Mouse (Mus musculus) lung, postnatal 4 days (tissue): ENCODE data around the gene Capn15.

Experiments
- DNase-seq, 2 experiments: peaks; one replicate each; pipeline ENCODE4 v3.0.0; 2021

The Capn15 gene

DNA sequence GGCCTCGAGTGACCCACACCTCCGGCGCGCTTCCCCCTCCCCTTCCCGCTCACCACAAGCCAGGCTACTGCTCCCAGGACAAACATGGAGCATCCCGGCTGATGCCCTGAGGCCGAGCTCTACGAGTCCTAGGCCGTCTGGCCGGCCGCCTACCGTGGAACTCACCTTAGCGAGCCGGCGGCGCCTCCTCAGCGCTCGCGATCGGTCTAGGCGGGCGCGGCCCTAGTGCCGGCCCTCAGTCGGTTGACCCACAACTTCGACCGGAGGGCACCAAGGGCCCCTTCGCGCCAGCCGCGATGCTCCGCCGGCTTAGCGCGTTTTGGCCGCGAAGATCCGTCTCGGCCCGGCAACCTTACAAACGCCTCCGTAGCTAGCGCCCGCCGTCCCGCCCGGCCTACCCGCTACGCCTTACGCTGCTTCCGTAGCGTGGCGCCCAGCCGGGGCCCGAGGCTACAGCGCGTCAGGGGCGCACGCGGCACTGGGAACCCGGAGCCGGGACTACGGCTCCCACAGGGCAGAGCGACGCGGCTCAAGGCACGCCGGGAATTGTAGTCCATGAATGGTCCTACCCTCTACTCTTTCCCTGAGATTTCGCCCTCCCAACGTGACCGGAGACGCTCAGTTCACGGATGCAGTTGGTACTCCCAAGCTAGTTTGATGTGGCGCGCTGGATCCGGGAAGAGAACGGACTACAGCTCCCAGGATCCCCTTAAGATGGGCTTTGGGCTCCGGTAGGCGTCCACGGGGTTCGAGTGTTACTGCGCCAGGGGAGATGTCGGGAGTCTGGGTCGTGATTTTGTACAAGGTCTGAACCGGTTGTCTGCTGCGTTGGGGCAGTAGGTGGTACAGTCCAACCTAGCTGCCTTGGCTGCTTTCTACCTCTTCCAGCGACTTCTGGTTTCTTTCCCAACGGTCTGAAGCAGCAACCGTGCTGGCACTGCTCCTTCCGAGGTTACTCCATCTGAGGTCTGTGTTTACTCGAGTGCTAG is at the start of gene Capn15:
TSS of gene Capn15 (minus strand) at position 491 of the 989 bp plus-strand sequence.
- peak; percentile 94 to 96 for DNase-seq

DNA sequence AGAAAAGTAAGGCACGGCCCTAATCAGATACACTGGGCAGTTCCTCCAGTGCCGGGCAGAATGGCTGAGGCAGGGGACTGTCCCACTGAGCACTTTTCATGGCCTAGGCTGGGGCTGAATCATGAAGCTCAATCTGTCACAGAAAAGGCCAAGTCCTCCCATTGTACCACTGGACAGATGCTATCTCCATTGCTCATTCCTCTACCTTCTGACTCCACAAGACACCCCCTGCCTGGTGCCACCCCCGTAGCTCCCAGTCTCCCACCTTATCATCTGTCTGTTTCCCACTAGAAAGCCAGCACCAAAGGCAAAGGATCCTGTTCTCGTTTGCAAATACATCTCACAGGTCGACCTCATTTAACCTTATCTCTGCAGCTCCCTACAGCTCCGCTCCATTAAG is 46.4 kb upstream of the Capn15 start:
- no peak for DNase-seq

DNA sequence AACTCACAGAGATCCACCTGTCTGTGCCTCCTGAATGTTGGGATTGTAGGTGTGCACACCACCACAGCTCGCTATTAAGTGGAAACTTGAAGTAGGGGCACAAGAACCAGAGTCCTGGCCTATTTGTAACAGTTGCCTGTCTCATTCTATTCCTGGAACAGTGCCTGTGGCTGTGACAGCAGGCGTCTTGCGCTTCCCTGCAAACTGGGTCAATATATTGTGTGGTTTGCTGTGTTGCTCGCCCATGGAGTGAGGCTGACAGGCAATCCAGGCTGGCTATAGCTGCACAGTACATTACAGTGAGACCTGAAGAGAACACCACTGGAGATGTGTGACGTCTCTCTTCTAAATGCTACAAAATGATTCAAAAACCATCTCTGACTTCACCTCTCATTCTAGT is 46.0 kb upstream of the Capn15 start:
- no peak for DNase-seq

DNA sequence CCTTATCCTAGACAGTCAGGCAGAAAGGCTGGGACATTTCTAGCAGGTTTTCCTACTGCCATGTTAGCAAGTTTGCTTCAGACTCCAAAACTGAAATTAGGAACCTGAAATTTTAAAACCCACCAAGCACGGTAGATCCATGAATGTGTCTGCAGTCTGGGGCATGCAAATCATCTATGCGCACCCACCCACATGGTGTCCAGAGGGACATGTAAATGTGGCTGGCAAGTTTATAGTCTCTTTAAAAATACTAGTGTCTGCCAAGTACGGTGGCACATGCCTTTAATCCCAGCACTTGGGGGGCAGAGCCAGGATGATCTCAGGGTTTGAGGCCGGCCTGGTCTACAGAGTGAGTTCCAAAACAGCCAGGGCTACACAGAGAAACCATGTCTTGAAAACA is 42.7 kb upstream of the Capn15 start:
- no peak for DNase-seq

DNA sequence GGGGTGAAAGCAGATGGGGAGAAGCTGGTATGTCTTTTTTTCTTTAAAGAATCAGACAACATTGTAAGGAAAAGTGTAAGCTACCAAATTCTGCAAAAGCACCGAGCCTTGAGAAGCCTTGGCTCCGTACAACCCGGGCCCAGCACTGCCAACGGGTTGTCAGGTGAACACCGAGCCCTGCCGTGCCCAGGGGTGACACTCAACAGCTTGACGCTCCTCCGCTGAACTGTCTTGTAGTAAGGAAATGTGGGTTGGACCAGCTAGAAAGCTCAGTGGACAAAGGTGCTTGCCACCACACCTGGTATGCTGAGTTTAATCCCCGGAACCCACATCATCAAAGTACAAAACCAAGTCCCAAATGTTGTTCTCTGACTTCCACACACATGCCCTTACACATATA is 39.1 kb upstream of the Capn15 start:
- no peak for DNase-seq

DNA sequence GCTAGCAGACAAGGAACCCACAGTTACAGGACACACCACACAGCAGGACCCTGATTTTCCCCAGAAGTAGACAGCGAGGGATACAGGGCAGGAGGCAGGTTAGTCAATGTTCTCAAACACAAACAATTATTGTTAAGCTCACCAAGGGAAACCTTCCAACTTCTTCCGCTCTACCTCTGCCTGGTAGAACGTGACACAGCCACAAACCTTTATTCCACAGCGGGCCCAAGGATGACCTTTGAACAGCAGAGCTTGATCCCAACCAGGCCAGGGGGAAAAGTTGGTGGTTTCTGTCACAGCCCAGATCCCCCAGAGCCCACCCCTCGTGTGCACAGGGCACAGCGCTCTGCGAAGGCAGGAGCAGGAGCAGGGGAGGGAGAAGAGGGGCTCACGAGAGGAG is 38.4 kb upstream of the Capn15 start:
- no peak for DNase-seq

DNA sequence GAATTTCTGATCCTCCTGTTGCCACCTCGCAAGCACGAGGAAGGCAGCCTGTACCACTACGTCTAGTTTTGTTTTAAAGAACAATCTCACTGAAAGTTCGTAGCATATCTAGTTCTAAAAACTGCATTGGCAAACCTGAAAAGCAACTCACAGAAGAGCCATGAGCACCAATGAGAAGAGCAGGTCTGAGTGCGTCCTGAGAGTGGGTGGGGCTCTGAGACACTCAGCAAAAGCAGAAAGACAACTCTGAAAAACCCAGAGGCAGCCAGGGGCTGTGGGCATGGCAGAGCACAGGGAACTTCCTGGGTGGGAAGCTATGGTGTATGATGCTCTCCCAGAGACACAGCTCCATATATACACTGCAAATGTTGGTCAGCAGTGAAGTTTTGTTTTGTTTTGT is 37.6 kb upstream of the Capn15 start:
- DNase-seq, result no peak

DNA sequence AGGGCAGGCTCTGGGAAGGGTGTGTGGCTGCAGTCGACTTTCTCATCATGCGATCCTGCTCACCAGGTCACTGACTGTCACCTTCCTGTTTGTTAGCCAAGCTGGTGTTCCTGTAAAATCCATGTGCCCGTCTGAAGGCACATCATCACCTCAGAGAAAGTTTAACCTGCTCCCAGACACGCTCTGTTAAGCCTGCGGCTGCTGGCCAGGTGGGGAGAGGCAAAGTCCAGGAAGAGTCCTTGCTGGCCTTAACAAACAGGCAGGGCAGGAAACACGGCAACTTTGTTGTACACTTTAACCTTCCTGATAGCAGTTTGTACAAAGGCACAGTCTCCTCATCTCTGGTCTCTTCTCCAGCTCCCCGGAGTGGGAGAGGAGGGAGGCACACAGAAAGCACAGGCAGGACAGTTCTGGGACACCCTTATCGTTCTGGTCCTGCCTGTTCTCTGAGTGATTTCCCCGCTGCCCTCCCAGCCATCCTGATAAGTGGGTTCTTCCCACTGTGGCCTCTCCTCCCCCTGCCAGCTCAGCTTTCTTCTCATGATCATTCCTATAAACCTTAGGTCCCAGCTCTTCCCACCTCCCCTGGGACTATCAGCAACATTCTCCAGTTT is 36.2 kb upstream of the Capn15 start:
- no peak for DNase-seq

DNA sequence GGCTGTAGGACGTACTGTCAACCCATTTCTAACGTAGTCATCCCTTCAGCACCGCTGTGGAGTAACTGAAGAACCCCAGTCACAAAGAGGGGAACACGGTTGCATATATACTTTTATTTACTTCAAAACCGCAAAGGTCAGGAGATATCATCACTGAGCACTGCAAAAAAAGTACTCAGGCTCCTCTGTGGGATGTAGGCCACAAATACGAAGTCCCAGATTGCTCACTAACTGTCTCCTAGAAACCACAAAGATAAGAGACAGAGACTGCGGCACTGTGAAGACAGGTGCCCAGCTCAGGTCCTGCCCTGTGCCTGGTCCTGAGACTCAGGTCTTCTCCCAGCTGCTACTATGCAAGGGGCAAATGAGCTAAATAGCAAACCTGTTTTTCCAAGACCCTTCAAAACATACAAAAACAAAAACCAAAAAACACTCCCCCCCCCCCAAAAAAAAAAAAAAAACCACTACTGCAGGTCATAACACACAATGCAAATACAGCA is 35.3 kb upstream of the Capn15 start:
- DNase-seq, result no peak

DNA sequence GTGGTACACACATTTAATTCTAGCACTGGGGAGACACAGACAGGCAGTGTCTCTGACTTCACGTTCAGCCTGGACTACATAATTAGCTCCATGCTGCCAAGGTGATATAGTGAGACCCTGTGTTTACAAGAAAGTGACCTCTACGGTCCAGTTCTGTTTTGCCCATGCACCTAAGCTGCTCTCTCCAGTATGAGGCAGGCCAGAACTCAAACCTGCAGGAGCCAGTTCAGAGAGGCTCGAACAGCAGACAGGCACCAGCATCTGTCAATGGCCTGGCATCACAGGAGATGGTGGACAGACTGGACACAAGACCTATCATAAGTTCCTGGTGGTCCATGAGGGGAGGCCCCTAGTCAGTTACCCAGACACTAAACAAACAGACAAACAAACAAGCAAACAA is 32.8 kb upstream of the Capn15 start:
- no peak for DNase-seq

DNA sequence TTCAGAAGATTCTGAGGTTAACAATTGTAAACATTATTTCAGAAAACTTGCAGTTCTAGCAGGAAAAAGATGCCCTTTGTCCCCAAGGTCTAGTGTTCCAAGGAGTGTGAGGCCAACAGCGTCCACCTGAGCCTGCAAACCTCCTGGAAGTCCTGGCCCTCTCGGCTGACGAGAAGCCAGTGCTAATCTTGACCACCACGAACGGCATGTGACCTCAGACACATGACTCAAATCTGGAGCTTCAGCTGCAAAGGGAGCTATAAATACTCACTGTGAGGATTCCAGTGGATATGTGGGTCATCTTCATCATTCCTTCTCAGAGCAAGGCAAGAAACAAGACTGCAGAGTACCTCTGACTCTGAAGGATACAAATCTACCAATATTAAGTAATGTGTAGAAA is 32.4 kb upstream of the Capn15 start:
- no peak for DNase-seq

DNA sequence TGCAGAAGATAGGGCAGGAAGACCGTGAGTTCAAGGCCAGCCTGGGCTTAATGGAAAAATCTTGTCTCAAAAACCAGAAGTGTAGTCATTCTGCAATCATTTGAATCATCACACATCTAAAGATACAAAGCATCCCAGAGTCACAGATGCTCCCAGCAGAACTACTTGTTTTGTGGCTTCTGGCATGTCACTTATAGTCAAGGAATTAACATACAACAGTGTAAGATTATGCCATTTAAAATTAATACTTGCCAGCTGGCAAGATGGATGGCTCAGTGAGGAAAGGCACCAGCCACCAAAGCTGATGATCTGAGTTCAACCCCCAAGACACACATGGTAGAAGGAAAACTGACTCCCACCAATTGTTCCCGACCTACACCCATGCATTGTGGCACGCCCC is 31.4 kb upstream of the Capn15 start:
- DNase-seq, result no peak

DNA sequence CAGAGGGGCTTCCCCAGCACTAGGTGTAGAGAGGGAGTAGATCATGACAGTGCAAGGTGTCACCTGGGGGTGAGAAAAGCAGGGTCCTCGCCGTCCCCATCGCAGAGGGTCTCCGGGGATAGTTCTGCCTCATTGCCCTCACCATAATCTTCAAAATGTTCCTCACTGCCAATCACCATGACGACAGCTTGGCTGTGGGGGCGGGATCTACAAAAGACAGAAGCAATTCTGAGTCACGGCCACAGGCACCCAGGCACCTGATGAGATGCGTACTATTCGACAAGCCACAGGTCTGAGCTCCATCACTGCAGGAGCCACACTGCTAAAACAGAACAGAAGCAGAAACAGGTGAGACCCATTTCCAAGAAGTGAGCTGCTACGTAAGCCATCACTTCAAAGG is 28.1 kb upstream of the Capn15 start:
- DNase-seq, result no peak

DNA sequence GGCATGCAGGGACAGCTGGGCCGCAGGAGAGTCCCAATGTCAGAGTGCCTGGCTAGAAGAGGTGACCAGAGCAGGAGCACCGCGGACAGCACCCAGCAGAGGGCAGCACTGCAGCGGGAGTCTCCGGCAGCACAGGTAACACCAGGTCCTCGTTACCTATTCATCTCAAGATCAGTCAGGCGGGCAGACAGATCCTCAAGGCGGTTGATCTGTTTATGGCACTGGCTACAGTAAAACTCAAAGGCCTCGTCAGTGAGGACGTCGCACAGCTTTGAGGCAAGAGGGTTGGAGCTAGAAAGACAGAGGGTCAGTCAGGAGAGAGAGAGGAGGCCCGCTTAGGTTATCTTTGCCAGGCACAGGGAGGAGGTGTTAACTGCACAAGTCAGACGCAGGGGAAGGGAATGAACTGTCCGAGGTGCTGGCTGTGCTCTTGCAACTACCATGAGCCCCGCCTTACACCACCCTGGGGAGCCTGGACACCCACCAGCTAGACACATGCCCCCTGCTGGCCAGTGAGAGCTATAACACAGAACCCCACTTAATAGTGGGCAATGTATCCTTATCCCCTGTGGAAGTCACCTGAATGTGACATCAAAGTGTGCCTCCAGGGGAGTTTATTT is 26.4 kb upstream of the Capn15 start:
- DNase-seq, result peak; percentile 84 to 86

DNA sequence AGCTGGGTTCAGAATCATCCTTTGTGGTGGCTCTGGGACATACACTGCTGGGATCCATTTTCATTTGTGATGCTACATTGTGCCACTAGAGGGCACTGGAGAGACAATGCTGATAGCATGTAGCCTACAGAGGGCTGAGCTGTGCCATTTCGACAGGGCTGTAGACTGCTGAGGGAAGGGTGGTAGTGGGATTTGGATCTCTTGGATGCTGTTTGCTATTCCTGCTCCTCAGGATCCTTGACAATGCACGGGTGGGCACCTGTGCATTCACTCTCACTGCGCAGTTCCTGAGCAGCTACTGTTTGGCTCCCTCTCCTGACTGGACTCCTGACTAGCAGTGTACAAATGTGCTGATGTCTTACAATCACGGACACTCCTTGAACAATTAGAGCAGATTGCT is 23.9 kb upstream of the Capn15 start:
- DNase-seq, result peak in 1 of 2 experiments; percentile 81

DNA sequence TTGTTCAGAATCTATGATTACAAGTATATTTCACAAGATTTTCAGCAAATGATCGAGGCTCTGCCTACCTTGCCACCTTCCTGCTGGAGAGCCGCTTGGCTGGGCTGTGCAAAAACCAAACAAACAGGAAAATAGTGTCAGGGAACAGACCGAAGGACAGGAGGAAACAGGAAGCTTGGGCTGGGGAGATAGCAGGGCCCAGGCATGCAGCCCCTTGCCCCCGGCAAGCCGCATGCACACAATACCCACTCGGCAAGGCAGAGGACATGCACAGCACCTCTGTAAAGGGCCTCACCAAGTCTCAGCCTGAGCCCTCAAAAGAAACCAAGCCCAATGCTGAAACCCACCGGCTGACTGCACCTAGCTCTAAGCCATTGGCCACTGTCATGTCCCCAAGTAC is 23.2 kb upstream of the Capn15 start:
- no peak for DNase-seq

DNA sequence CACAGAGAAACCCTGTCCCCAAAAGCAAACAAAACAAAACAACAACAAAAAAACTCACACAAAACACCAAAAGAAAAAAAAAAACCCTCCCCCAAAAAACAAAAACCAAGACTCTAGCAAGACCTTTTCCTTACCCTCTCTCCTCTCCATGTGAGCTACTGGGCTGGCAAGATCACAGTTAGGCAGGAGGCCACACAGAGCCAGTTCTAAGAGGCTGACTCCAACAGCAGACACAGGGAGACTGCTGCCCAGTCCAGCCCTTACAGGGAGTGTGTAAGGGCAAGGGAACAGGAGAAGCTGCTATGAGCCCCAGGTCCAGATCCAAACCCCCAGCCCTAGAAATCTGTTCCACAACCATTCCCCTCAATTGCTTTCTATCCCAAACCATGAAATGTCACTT is 22.7 kb upstream of the Capn15 start:
- DNase-seq, result no peak

DNA sequence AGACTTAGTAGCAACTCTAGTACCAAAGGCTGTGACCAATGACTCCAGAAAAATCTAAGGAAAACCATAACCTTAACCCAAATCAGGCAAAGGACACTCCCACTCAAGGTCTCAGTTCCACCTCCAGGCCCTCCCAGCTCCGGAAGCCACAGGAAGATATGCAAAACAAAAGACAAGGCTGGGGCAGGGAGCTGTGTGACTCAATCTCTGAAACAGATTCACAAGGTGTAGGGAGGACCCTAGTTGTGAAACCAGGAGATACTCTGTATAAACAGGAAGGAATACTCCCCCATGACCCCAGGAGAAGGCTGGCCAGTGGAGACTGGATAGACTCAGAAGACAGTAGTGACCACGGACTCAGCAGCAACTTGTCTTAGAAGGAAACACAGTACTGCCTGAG is 22.1 kb upstream of the Capn15 start:
- no peak for DNase-seq

DNA sequence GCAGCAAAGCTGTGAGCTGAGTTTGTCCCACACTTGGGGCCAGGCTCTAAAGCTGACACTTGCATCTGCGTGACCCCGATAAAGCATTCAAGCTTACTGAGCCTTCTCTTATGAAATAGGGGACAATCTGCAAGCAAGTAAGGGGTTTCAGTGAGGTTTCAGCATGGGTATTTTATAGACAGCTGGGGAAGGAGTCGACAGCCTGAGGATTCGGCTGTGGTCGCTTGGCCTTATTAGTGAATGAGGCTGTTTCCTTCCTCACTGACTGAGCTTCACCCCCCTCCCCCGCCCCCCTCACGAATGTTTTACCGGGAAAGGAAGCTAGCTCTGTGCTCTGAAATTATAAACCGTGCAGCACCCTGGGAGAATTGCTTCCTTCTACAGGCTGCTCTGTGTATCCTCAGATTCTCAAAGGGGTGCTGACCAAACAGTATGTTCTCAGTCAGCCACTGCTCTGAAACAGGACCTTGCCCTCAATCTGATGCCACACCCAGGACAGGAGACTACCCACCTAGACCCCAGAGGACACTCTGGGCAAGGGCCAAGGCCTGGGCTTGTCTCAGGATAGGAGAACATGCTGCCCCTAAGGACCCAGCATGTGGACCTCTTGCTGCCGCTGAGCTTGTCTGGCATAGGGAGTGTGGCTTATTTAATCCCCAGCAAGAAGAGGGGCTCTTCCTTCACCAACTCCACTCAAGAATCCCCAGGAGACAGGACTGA is 20.3 kb upstream of the Capn15 start:
- no peak for DNase-seq

DNA sequence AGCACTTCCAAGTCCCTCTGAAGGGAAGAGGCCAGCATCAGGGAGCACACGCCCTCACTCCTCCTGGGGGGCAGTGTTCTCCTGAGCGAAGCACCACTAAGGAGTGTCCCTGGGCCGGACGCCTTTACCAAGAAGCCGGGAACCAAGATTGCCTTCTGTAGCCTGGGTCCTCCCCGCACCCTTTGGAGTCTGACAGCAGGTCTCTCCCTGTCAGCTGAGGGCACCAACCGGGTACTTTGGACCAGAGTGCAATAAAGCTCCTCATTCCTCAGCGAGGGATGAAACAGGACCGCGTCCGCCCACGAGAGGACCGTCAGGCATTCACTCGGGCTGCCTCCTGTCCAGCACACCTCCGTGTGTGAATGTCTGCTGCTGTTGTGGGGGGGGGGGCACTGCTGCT is 19.1 kb upstream of the Capn15 start:
- no peak for DNase-seq

DNA sequence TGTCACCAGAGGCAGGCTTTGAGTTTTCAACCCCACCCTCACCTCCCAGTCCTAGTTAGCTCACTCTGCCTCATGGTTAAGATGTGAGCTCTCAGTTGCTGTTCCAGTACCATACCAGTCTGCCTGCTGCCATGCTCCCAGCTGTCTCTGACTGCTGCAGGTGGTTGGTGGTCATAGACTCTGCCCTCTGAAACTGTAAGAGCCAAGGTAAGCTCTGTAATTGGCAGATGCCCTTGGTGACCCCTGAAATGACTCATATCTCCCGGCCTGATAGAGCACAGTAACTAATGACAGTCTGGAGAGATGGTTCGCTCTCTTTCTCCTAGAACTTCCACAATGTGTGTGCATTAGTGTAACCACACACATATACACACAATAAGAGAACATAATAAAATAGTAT is 18.3 kb upstream of the Capn15 start:
- no peak for DNase-seq

DNA sequence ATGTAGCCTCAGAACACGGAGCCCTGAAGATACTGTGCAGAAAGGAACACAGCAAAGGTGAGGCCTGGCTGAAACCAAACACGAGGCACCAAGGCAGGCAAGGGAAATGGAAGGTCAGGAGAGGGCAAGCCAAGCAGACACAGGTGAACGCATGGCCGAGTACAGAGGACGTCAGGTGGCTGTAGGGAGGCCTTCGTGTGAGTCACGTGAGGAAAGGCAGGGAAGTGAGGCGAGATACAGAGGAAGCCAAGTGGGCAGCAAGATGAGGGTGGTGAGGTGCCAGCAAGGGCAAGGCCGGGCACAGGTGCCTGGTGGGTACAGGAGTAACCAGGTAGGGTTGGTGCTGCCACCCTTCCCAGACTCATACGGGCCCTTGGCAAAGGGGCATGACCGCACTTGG is 12.8 kb upstream of the Capn15 start:
- DNase-seq, result no peak

DNA sequence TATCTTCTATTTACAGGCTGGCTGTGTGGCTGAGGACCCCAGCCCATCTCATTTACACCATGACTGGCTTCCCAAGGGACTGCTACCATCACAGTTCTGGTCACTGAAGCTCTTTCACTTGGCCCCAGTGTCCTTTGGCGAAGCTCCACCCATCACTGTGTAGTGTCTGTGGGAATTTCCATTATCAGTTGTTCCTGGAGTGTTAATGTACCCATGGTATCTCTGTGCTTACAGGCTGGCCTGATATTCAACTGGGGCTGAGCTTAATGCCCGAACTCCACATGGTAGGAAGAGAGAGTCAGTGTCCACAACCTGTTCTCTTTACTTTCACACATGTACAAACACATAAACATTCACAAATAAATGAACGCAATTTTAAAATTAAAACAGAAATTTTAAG is 7.9 kb upstream of the Capn15 start:
- no peak for DNase-seq
